Mouse (Mus musculus): ENCODE measurements around the gene E2f2. TPM values are rescaled to one million over a fixed set of nuclear protein-coding genes. Genes with fewer than 3 reads are reported as not detected.

E2f2 gene
- polyA plus RNA-seq, 1 experiment from 2014 or later: 0.91 TPM

GRCm38 (mm10) chr4:136143193-136143976 lies 28.8 kb upstream of the E2f2 start, which contains the start of gene Id3:
Id3 (plus strand) TSS chr4:136143497.
- no peak for TF ChIP-seq CTCF (IDR thresholded peaks at IDR 0.05; ENCODE audit: low read depth)
- peak; percentile 5 for TF ChIP-seq EP300 (optimal IDR thresholded peaks at IDR 0.05)
- Histone ChIP-seq H3K9me3 (ENCODE audit: control insufficient read depth, low read length) (no peaks in the 10 kb centered on the region), H3K9ac (ENCODE audit: low read length) (peak within 1 kb of the TSS; percentile 96), H3K27me3 (ENCODE audit: control insufficient read depth, insufficient read depth, low read length) (no peaks in the 10 kb centered on the region), H3K4me2 (replicated peaks; ENCODE audit: low read depth) (peak within 1 kb of the TSS; percentile 75), H3K4me3 (ENCODE audit: low read depth, low read length) (peak within 1 kb of the TSS; percentile 82), H3K4me1 (replicated peaks; ENCODE audit: control insufficient read depth, insufficient read depth) (peaks cover 21% of the 10 kb centered on the region), H3K36me3 (ENCODE audit: control insufficient read depth, insufficient read depth, low read length) (no peaks in the 10 kb centered on the region), H3K27ac (replicated peaks) (peak within 1 kb of the TSS; percentile 97)
- DNase-seq (ENCODE audit: low spot score): peak; percentile 98
- under 1% methylated on average over 39 of the region's 39 CpGs for WGBS
- ATAC-seq (ENCODE audit: low FRiP score, low TSS enrichment): peak; percentile 88

- Histone ChIP-seq H3K4me1 (replicated peaks; ENCODE audit: control insufficient read depth, insufficient read depth) (peaks cover 21% of the 10 kb centered on the region), H3K36me3 (ENCODE audit: control insufficient read depth, insufficient read depth, low read length) (no peaks in the 10 kb centered on the region), H3K27me3 (ENCODE audit: control insufficient read depth, insufficient read depth, low read length) (no peaks in the 10 kb centered on the region), H3K4me3 (ENCODE audit: low read depth, low read length) (peak overlapping the region; percentile 82), H3K9ac (ENCODE audit: low read length) (peak overlapping the region; percentile 96), H3K4me2 (replicated peaks; ENCODE audit: low read depth) (peak overlapping the region; percentile 75), H3K27ac (replicated peaks) (peak overlapping the region; percentile 97), H3K9me3 (ENCODE audit: control insufficient read depth, low read length) (no peaks in the 10 kb centered on the region)
- TF ChIP-seq CTCF (IDR thresholded peaks at IDR 0.05; ENCODE audit: low read depth) (no peak), EP300 (optimal IDR thresholded peaks at IDR 0.05) (no peak)
- DNase-seq (ENCODE audit: low spot score) (peak; percentile 87), ATAC-seq (ENCODE audit: low FRiP score, low TSS enrichment) (peak; percentile 13; the same call in 1 of the 2 replicates)
- WGBS: 2% methylated on average over 50 of the region's 50 CpGs
Measured at GRCm38 (mm10) chr4:136144126-136144926, 27.9 kb upstream of the E2f2 start.

DNA sequence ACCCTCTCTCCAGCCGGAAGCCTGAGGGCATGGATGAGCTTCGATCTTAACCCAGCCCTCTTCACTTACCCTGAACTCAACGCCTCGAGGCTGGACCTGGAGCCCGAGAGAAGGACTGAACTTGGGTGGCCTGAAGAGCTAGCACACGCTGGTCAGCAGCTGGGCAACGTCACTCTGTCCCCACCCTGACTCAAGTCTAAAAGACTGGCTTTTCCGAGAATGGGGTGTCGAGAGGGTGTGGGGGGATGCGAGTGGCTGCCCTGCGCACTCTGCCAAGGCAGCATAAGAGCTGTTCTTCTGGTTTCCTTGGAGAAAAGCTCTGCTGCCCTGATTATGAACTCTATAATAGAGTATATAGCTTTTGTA lies 27.3 kb upstream of the E2f2 start:
- WGBS: under 1% methylated on average over 11 of the region's 11 CpGs
- no peaks in the 10 kb centered on the region for H3K27me3 ChIP-seq (ENCODE audit: control insufficient read depth, insufficient read depth, low read length)
- H3K36me3 ChIP-seq (ENCODE audit: control insufficient read depth, insufficient read depth, low read length): no peaks in the 10 kb centered on the region
- no peaks in the 10 kb centered on the region for H3K9me3 ChIP-seq (ENCODE audit: control insufficient read depth, low read length)
- ATAC-seq (ENCODE audit: low FRiP score, low TSS enrichment) (no peak), DNase-seq (ENCODE audit: low spot score) (no peak)
- peaks cover 19% of the 10 kb centered on the region for H3K4me1 ChIP-seq (replicated peaks; ENCODE audit: control insufficient read depth, insufficient read depth)
- peak overlapping the region; percentile 75 for H3K4me2 ChIP-seq (replicated peaks; ENCODE audit: low read depth)
- TF ChIP-seq EP300 (optimal IDR thresholded peaks at IDR 0.05) (no peak), CTCF (IDR thresholded peaks at IDR 0.05; ENCODE audit: low read depth) (no peak)
- peak overlapping the region; percentile 96 for H3K9ac ChIP-seq (ENCODE audit: low read length)
- H3K27ac ChIP-seq (replicated peaks): peak overlapping the region; percentile 97
- peak overlapping the region; percentile 82 for H3K4me3 ChIP-seq (ENCODE audit: low read depth, low read length)

- ATAC-seq (ENCODE audit: low FRiP score, low TSS enrichment): no peak
- Histone ChIP-seq H3K27ac (replicated peaks) (peak overlapping the region; percentile 97), H3K36me3 (ENCODE audit: control insufficient read depth, insufficient read depth, low read length) (no peaks in the 10 kb centered on the region), H3K4me3 (ENCODE audit: low read depth, low read length) (peak overlapping the region; percentile 82), H3K4me2 (replicated peaks; ENCODE audit: low read depth) (peak overlapping the region; percentile 75), H3K9me3 (ENCODE audit: control insufficient read depth, low read length) (no peaks in the 10 kb centered on the region), H3K4me1 (replicated peaks; ENCODE audit: control insufficient read depth, insufficient read depth) (peaks cover 19% of the 10 kb centered on the region), H3K9ac (ENCODE audit: low read length) (peak overlapping the region; percentile 96), H3K27me3 (ENCODE audit: control insufficient read depth, insufficient read depth, low read length) (no peaks in the 10 kb centered on the region)
- 15% methylated on average over 11 of the region's 11 CpGs for WGBS
- no peak for DNase-seq (ENCODE audit: low spot score)
- TF ChIP-seq EP300 (optimal IDR thresholded peaks at IDR 0.05) (no peak), CTCF (IDR thresholded peaks at IDR 0.05; ENCODE audit: low read depth) (no peak)
Measured at GRCm38 (mm10) chr4:136145362-136145885, 26.8 kb upstream of the E2f2 start.

GRCm38 (mm10) chr4:136145991-136146711 lies 26.0 kb upstream of the E2f2 start:
- H3K9ac ChIP-seq (ENCODE audit: low read length): peak overlapping the region; percentile 96
- ATAC-seq (ENCODE audit: low FRiP score, low TSS enrichment) (no peak), DNase-seq (ENCODE audit: low spot score) (no peak)
- peak overlapping the region; percentile 82 for H3K4me3 ChIP-seq (ENCODE audit: low read depth, low read length)
- TF ChIP-seq CTCF (IDR thresholded peaks at IDR 0.05; ENCODE audit: low read depth): no peak
- TF ChIP-seq EP300 (optimal IDR thresholded peaks at IDR 0.05): no peak
- peak overlapping the region; percentile 97 for H3K27ac ChIP-seq (replicated peaks)
- H3K4me1 ChIP-seq (replicated peaks; ENCODE audit: control insufficient read depth, insufficient read depth): peaks cover 18% of the 10 kb centered on the region
- 29% methylated on average over 7 of the region's 7 CpGs for WGBS
- no peaks in the 10 kb centered on the region for H3K36me3 ChIP-seq (ENCODE audit: control insufficient read depth, insufficient read depth, low read length)
- H3K4me2 ChIP-seq (replicated peaks; ENCODE audit: low read depth): peak overlapping the region; percentile 75
- H3K9me3 ChIP-seq (ENCODE audit: control insufficient read depth, low read length): no peaks in the 10 kb centered on the region
- H3K27me3 ChIP-seq (ENCODE audit: control insufficient read depth, insufficient read depth, low read length): no peaks in the 10 kb centered on the region
